Mouse (Mus musculus) heart, postnatal 0 days (tissue): ENCODE results near the gene Rbm47. TPM values are rescaled to one million over a fixed set of nuclear protein-coding genes. Genes with fewer than 3 reads are reported as not detected.

ENCODE experiments used
- ATAC-seq: fragments of 200-750 bp; cut with Nextera tagmentation; 2 replicates; pipeline ENCODE4 v1.8.0; 2017; ENCODE audit warnings: low read depth, moderate number of reproducible peaks, moderate library complexity; ENCODE audit not compliant: insufficient read depth
- DNase-seq: peaks from one replicate; pipeline ENCODE4 v3.0.0-alpha.2; 2016; ENCODE audit warnings: low spot score
- H3K27ac ChIP-seq: fragments of 300-500 bp; sonication (generic); 2 replicates; pipeline ENCODE4 v1.5.1; 2014; ENCODE audit warnings: low read depth, mild to moderate bottlenecking
- H3K27me3 ChIP-seq: fragments of 300-500 bp; sonication (generic); 2 replicates; pipeline ENCODE4 v1.6.1; 2014; ENCODE audit warnings: low read length, mixed read lengths; ENCODE audit not compliant: control insufficient read depth, insufficient read depth
- H3K36me3 ChIP-seq: fragments of 300-500 bp; sonication (generic); replicated peaks from 2 replicates; pipeline ENCODE4 v1.6.1; 2014; ENCODE audit warnings: low read length, mixed read lengths; ENCODE audit not compliant: control insufficient read depth, insufficient read depth
- H3K4me1 ChIP-seq: fragments of 300-500 bp; sonication (generic); 2 replicates; pipeline ENCODE4 v1.6.1; 2014; ENCODE audit warnings: antibody characterized with exemption; ENCODE audit not compliant: control insufficient read depth, insufficient read depth
- H3K4me2 ChIP-seq: fragments of 300-500 bp; sonication (generic); 2 replicates; pipeline ENCODE4 v1.6.1; 2014; ENCODE audit warnings: low read depth, mild to moderate bottlenecking, low read length, moderate library complexity
- H3K4me3 ChIP-seq: fragments of 300-500 bp; sonication (generic); 2 replicates; pipeline ENCODE4 v1.5.1; 2014; ENCODE audit warnings: low read depth, low read length
- H3K9ac ChIP-seq: fragments of 300-500 bp; sonication (generic); replicated peaks from 2 replicates; pipeline ENCODE4 v1.6.1; 2014; ENCODE audit warnings: low read depth, low read length, mixed read lengths
- H3K9me3 ChIP-seq: fragments of 300-500 bp; sonication (generic); replicated peaks from 2 replicates; pipeline ENCODE4 v1.6.1; 2016; ENCODE audit warnings: low read length; ENCODE audit not compliant: control insufficient read depth
- CTCF ChIP-seq: IDR thresholded peaks from 2 replicates; pipeline ENCODE4 v1.5.1; 2016; ENCODE audit warnings: antibody characterized with exemption, control low read depth, low read depth
- EP300 ChIP-seq: IDR thresholded peaks from 2 replicates; pipeline ENCODE4 v1.6.1; 2016; ENCODE audit warnings: antibody characterized with exemption, low read depth
- WGBS: fragments of 180-500 bp; shearing (Covaris S2); extraction: QIAGEN DNeasy Blood & Tissue Kit; methylation state at CpG from one replicate; pipeline ENCODE4 v1.1.7; 2014; 5-methylcytosine and 5-hydroxymethylcytosine counted together
- polyA plus RNA-seq: library from polyadenylated mRNA; unstranded; fragments of >200 nt; fragmentation: Nextera tagmentation; extraction: Ambion mirVana; gene quantifications from 2 replicates; pipeline ENCODE4 v1.2.1, GENCODE M21; 2015
- total RNA-seq: library from RNA; depleted of rRNA; stranded (reverse); fragments of >200 nt; gene quantifications from 2 replicates; pipeline ENCODE4 v1.2.3, GENCODE M21; 2014; ENCODE audit warnings: low replicate concordance

Gene Rbm47
- total and polyA plus RNA-seq, 2 experiments from 2014 or later, result 1.1 to 11.2 TPM

DNA sequence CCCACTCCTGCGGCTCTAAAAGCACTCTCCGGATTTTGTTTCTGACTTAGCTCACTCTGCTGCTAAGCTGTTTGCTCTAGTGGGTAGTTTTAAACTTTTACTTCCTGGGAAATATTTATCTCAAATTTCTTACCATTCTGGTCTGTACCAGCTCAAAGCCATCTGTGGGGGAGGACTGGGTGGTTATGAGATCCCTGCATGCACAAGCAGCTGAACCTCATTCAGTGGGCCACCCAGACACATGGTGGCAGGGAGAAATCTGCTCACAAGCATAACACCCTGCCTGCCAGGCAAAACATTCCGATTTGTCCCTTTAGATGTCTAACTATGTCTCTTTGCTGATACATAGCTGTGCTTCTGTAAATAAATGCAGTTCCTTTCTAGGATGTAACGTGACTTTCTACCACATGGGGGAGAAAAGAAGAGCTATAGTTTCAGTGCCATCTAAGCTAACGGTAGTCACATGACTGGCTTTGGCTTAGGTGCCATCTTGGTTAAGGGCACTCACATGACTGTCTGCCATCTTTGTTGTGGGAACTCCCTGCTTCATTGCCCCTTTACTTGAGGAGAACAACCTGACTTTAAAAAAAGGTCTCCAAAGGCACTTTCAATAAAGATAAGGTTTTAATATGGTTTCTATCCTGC is 36.7 kb upstream of the Rbm47 start:
- Histone ChIP-seq H3K9ac (no peak overlapping the region), H3K36me3 (no peaks in the 10 kb centered on the region), H3K27ac (no peak overlapping the region), H3K27me3 (no peaks in the 10 kb centered on the region), H3K4me3 (no peak overlapping the region), H3K9me3 (no peaks in the 10 kb centered on the region), H3K4me1 (no peaks in the 10 kb centered on the region), H3K4me2 (no peak overlapping the region)
- no peak for ATAC-seq
- 83% methylated on average over 5 of the region's 5 CpGs for WGBS
- TF ChIP-seq EP300 (no peak), CTCF (no peak)
- peak; percentile 29 for DNase-seq

DNA sequence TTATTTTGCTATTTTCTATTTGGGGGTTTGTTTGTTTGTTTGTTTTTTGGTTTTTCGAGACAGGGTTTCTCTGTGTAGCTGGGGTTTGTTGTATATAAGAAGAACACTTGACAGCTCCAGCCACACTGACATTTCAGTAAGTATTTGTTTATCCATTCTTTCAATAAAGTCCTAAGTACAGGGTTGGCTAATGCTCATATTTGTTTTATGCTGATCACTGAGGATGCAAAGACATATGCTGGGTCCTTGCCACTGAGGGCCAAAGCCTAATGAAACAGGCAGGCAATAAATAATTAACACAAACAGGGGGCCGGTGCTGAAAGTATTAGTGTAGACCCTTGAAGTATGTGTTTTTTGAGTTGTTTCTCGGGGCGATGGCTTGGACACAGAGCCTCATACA is 32.0 kb upstream of the Rbm47 start:
- DNase-seq (no peak), ATAC-seq (no peak)
- Histone ChIP-seq H3K4me2 (no peak overlapping the region), H3K4me1 (no peaks in the 10 kb centered on the region), H3K9ac (no peak overlapping the region), H3K36me3 (no peaks in the 10 kb centered on the region), H3K4me3 (no peak overlapping the region), H3K9me3 (no peaks in the 10 kb centered on the region), H3K27ac (no peak overlapping the region), H3K27me3 (no peaks in the 10 kb centered on the region)
- WGBS, result 80% methylated on average over 4 of the region's 4 CpGs
- TF ChIP-seq EP300 (no peak), CTCF (no peak)

DNA sequence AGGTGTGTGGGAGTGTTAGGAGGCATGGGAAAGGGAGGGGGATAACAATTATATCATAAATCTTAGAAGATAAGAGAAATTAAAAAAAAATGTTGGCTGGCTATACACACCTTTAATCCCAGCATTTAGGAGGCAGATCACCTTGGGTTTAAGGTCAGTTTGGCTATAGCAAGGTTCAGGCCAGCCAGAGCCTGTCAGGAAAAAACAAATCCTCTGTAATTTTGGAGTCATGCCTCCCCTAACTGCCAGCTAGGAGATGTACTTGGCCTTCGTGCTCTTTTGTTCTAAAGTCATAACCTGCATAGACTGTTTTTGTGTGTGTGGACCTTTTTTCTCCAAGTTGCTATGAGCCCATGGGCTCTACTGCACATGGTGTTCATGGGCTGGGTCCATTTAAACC is 30.5 kb upstream of the Rbm47 start:
- WGBS, result 69% methylated on average over 1 of the region's 1 CpGs
- Histone ChIP-seq H3K4me3 (no peak overlapping the region), H3K9me3 (no peaks in the 10 kb centered on the region), H3K27me3 (no peaks in the 10 kb centered on the region), H3K36me3 (no peaks in the 10 kb centered on the region), H3K4me2 (no peak overlapping the region), H3K27ac (no peak overlapping the region), H3K9ac (no peak overlapping the region), H3K4me1 (no peaks in the 10 kb centered on the region)
- ATAC-seq (no peak), DNase-seq (no peak)
- TF ChIP-seq EP300 (no peak), CTCF (no peak)

DNA sequence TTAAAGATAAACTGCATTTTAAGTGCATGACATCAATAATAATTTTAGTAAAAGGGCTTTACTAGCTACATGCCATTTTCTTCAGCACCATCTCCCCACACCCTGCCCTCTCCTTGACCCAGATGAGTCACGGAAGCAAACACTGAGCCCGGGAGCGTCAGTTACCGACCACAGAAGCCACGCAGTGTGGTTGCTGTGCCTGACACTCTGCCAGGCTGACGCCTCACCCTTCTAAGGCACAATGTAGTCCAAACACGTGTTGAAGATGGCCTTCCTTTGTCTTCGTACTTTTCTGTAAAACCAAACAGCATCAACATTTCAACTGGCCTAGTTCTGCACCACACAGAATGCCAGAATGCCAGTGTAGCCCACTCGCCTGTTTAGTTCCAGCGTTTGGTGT is 27.1 kb upstream of the Rbm47 start:
- ATAC-seq, result no peak
- no peaks in the 10 kb centered on the region for H3K9me3 ChIP-seq
- no peak for DNase-seq
- no peak overlapping the region for H3K4me3 ChIP-seq
- TF ChIP-seq CTCF (no peak), EP300 (no peak)
- no peak overlapping the region for H3K27ac ChIP-seq
- H3K4me1 ChIP-seq, result no peaks in the 10 kb centered on the region
- no peak overlapping the region for H3K4me2 ChIP-seq
- H3K9ac ChIP-seq, result no peak overlapping the region
- no peaks in the 10 kb centered on the region for H3K36me3 ChIP-seq
- WGBS, result 54% methylated on average over 10 of the region's 10 CpGs
- no peaks in the 10 kb centered on the region for H3K27me3 ChIP-seq

DNA sequence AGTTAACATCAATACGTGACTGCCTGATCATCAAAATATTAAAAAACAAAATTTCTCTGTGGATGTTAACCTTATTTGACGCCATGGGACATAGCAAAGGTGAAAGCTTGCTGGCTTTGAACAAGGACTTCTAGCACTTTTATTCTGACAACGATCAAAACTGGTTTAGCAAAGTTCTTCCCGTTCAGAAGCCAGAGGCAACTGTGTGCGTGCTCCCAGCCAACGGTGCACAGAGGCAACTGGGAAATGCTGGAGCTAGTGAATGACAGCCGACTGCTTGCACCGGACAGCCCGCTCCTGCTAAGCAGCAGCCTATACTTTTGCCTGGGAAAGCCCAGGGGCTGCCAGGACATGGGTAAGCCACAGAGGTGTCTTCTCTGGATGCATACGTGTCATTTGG is 22.4 kb upstream of the Rbm47 start:
- no peaks in the 10 kb centered on the region for H3K9me3 ChIP-seq
- DNase-seq (no peak), ATAC-seq (no peak)
- no peak overlapping the region for H3K4me3 ChIP-seq
- WGBS, result 81% methylated on average over 10 of the region's 10 CpGs
- no peaks in the 10 kb centered on the region for H3K27me3 ChIP-seq
- H3K27ac ChIP-seq, result no peak overlapping the region
- H3K4me2 ChIP-seq, result no peak overlapping the region
- TF ChIP-seq CTCF, result no peak
- no peak for TF ChIP-seq EP300
- H3K9ac ChIP-seq, result no peak overlapping the region
- H3K4me1 ChIP-seq, result no peaks in the 10 kb centered on the region
- no peaks in the 10 kb centered on the region for H3K36me3 ChIP-seq

DNA sequence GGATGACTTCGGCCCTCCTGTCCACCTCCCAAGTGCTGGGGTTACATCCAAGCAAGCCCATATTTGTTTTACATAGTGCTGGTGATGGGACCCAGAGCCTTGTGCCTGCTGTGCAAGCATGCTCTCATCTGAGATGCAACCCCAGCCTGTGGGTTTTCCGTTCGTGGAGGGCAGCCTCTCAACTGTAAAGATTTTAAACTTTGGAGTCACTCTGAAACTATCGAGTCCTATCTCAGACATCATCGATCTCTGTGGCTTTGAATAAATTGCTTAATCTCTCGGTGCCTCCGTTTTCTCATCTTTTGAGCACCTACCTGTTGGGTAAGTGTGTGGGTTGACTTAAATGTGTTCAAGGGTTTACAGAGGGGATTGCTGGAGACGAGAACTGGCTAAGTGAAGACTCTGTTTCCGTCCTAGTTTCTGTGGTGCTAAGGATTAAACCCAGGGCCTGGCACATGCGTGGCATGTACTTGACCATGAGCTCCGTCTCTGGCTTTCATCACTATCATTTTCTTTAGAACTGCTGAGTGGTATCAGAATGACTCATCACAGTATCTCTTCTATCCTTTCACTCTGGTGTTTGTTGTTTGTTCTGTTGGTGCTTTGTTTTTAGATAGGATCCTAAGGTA is 20.4 kb upstream of the Rbm47 start:
- no peaks in the 10 kb centered on the region for H3K27me3 ChIP-seq
- H3K4me2 ChIP-seq, result no peak overlapping the region
- H3K9me3 ChIP-seq, result no peaks in the 10 kb centered on the region
- H3K9ac ChIP-seq, result no peak overlapping the region
- no peak for TF ChIP-seq CTCF
- DNase-seq, result no peak
- WGBS, result 79% methylated on average over 11 of the region's 11 CpGs
- no peak overlapping the region for H3K4me3 ChIP-seq
- no peaks in the 10 kb centered on the region for H3K4me1 ChIP-seq
- H3K36me3 ChIP-seq, result no peaks in the 10 kb centered on the region
- H3K27ac ChIP-seq, result no peak overlapping the region
- no peak for ATAC-seq
